ENCODE assay signal across 7 mouse cellular contexts in the genomic region with DNA sequence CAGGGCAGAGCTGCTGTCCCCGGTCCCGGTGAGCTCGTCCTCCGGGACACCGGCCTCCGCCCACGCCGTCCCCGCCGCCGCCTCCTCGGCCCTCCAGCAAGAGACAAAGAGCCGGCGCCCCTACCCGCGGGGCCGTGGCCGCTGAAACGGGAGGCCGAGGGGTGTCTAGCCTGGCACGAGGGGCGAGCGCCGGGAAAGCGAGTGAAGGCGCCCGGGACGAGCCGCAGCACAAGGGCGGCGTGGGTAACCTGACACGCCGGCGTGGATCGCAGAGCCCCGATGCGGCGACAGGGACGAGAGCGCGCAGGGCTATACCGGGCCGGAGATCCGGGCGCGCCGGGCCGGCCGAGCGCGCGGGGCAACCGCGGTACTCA. TPM values are rescaled to one million over a fixed set of nuclear protein-coding genes. Genes with fewer than 3 reads are reported as not detected.
A peak's percentile ranks its signal among the peaks of the same experiment; 100 is the strongest.
DNase-seq lines count a peak whose midpoint lies in the region; ATAC-seq lines count a peak whose summit lies in the region.

No protein-coding gene starts in this region.

- no peaks in the 10 kb centered on the region for H3K27me3 ChIP-seq in hindbrain, embryonic 13.5 days
- no peaks in the 10 kb centered on the region for H3K27me3 ChIP-seq in limb, embryonic 12.5 days
- peaks cover 12% of the 10 kb centered on the region; the same call in 1 of the 2 replicates for H3K27me3 ChIP-seq in midbrain, embryonic 13.5 days

- peak; percentile 18 for DNase-seq in T-cell, adult 2 months (ENCODE audit: low spot score)
- DNase-seq in cerebellum, adult 18-20 months: peak; percentile 49 to 75
- peak; percentile 11 to 46 for DNase-seq in frontal cortex, postnatal 14 days (ENCODE audit: low spot score in 2 of 2)
- DNase-seq in spleen, postnatal 14 days (ENCODE audit: low spot score in 2 of 2): peak; percentile 7 to 8

- peak overlapping the region; percentile 99 for H3K27ac ChIP-seq in hindbrain, embryonic 13.5 days
- peak overlapping the region; percentile 96 for H3K27ac ChIP-seq in limb, embryonic 12.5 days
- peak overlapping the region; percentile 99 for H3K27ac ChIP-seq in midbrain, embryonic 13.5 days

- peak overlapping the region; percentile 99 for H3K4me3 ChIP-seq in hindbrain, embryonic 13.5 days
- H3K4me3 ChIP-seq in limb, embryonic 12.5 days (replicated peaks): peak overlapping the region; percentile 94
- H3K4me3 ChIP-seq in midbrain, embryonic 13.5 days (replicated peaks): peak overlapping the region; percentile 98

- H3K9ac ChIP-seq in hindbrain, embryonic 13.5 days: peak overlapping the region; percentile 100
- peak overlapping the region; percentile 97 for H3K9ac ChIP-seq in limb, embryonic 12.5 days (replicated peaks)
- peak overlapping the region; percentile 100 for H3K9ac ChIP-seq in midbrain, embryonic 13.5 days (replicated peaks)

- ATAC-seq in hindbrain, embryonic 13.5 days (ENCODE audit: low FRiP score): peak; percentile 15
- peak; percentile 21 for ATAC-seq in limb, embryonic 12.5 days (ENCODE audit: insufficient number of reproducible peaks, insufficient read depth, low FRiP score, low TSS enrichment, low read depth)
- ATAC-seq in midbrain, embryonic 13.5 days: peak; percentile 7

- no peaks in the 10 kb centered on the region for H3K36me3 ChIP-seq in hindbrain, embryonic 13.5 days
- no peaks in the 10 kb centered on the region for H3K36me3 ChIP-seq in limb, embryonic 12.5 days
- no peaks in the 10 kb centered on the region for H3K36me3 ChIP-seq in midbrain, embryonic 13.5 days

- H3K9me3 ChIP-seq in hindbrain, embryonic 13.5 days: no peaks in the 10 kb centered on the region
- no peaks in the 10 kb centered on the region for H3K9me3 ChIP-seq in limb, embryonic 12.5 days
- no peaks in the 10 kb centered on the region for H3K9me3 ChIP-seq in midbrain, embryonic 13.5 days

- H3K4me1 ChIP-seq in hindbrain, embryonic 13.5 days (replicated peaks): peaks cover 44% of the 10 kb centered on the region
- peaks cover 43% of the 10 kb centered on the region for H3K4me1 ChIP-seq in limb, embryonic 12.5 days (replicated peaks)
- peaks cover 46% of the 10 kb centered on the region for H3K4me1 ChIP-seq in midbrain, embryonic 13.5 days (replicated peaks)

- H3K4me2 ChIP-seq in hindbrain, embryonic 13.5 days: peak overlapping the region; percentile 88
- peak overlapping the region; percentile 94 for H3K4me2 ChIP-seq in limb, embryonic 12.5 days
- H3K4me2 ChIP-seq in midbrain, embryonic 13.5 days (replicated peaks): peak overlapping the region; percentile 90

- under 1% methylated on average over 54 of the region's 54 CpGs for WGBS in hindbrain, embryonic 13.5 days
- WGBS in limb, embryonic 12.5 days: under 1% methylated on average over 41 of the region's 54 CpGs
- WGBS in midbrain, embryonic 13.5 days: 0% methylated on average over 37 of the region's 54 CpGs

RNA-seq across cellular contexts. Expression of gene Trio, which starts 0.7 kb away (rescaled TPM):
- polyA plus RNA-seq in hindbrain, embryonic 13.5 days (2015; fragmentation: Nextera tagmentation; extraction: Ambion mirVana): 37.7 and 39.5 TPM in 2 replicates
- polyA plus RNA-seq in limb, embryonic 12.5 days (2016; fragmentation: Nextera tagmentation; extraction: Ambion mirVana): 73.6 and 82.3 TPM in 2 replicates
- polyA plus RNA-seq in midbrain, embryonic 13.5 days (2015; fragmentation: Nextera tagmentation; extraction: Ambion mirVana): 37.9 and 39.7 TPM in 2 replicates

Comparison
In these comparisons a context has a peak if more than half of its experiments do, and no peak if none do; other contexts are left out.
1. Peak in every context shown above with its lines: DNase-seq, ATAC-seq, H3K4me3 ChIP-seq and H3K27ac ChIP-seq.
2. DNase-seq: peak in every context shown above with its lines; median percentile 62 in cerebellum, adult 18-20 months; 28 in frontal cortex, postnatal 14 days; 18 in T-cell, adult 2 months; 8 in spleen, postnatal 14 days.